Mouse (Mus musculus): ENCODE data around the gene Scn9a.

Scn9a gene

GRCm38 (mm10) chr2:66440711-66441110, 194.1 kb downstream of the Scn9a start, which contains the start of gene Scn1a:
Gene Scn1a (minus strand): TSS chr2:66440840.
- DNase-seq = no peak

- DNase-seq = no peak
Observed at GRCm38 (mm10) chr2:66439764-66440471, 194.8 kb downstream of the Scn9a start.

GRCm38 (mm10) chr2:66436286-66436685, 198.5 kb downstream of the Scn9a start:
- no peak for DNase-seq

Data from lung, postnatal 10 days (tissue).